Mouse (Mus musculus) gastrocnemius, postnatal 4 days (tissue): ENCODE data around the gene Cog5. TPM values are rescaled to one million over a fixed set of nuclear protein-coding genes. Genes with fewer than 3 reads are reported as not detected.
A peak's percentile ranks its signal among the peaks of the same experiment; 100 is the strongest.
"Not testable (repeated sequence)": the region's sequence is repeated elsewhere in the genome, so short reads cannot be mapped to it uniquely, and the experiment has no call there.

Experiments used
- DNase-seq, 2 experiments: peaks; one replicate each; pipeline ENCODE4 v3.0.0; 2021 to 2022; ENCODE audit warnings: low spot score in 2 of 2, mixed read lengths in 2 of 2
- long read RNA-seq, 2 experiments: library from polyadenylated mRNA; stranded (forward); transcript quantifications; one replicate each; pipeline ENCODE4 v2.0.0; 2021
- total RNA-seq, 2 experiments: library from RNA; stranded (reverse); gene quantifications; 2 replicates each; pipeline ENCODE4 v1.2.3; 2021

Gene Cog5
- total RNA-seq, result 10 to 100 TPM; 35.7 to 37.2 TPM
- long read RNA-seq, experiment 1, partial matches to known transcripts, result 6 of 20 reads
- long read RNA-seq, experiment 1, other reads (novel, unspliced or antisense), result 11 of 20 reads
- long read RNA-seq, experiment 2, partial matches to known transcripts, result 2 of 19 reads
- long read RNA-seq, experiment 2, other reads (novel, unspliced or antisense), result 15 of 19 reads

DNA sequence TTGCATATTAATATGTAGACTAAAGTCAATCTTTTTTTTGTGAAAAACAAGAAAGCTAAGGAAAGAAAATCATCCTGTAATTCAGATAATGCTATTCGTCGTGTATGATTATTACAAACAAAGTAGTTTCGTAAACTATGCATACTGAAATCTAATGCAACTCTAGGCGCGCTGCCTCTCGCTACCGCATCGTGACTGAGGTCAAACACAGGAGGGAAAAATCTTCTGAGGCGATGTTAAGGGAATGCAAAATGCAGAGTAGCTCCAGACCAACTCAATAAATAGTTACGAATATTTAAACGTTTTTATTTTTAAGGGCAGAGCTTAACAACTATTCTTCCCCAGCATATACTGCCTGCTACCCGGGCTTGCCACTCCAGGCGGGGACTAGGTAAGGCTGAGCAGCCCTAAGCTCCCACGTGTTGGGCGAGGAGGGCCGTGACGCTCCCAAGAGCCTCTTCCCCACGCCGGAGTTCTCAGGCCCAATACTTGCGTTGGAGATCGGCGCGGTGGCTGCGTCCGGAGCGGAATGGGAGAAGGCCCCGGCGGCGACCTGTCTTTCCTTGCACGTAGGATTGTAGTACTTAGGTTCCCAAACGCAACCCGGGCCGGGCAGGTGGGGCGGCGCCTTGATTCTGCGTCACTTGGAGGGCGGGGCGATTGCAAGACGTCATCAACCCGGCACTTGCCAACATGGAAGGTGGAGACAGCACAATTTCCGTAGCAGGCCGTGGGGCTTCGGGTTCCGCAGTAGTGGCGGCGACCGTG, at the start of gene Cog5, which contains the start of gene Dus4l:
Gene Cog5 (plus strand): TSS at position 673 of the 768 bp plus-strand sequence.
Gene Dus4l (minus strand): TSS at position 630 of the 768 bp plus-strand sequence.
- DNase-seq, result peak; percentile 91 to 94

DNA sequence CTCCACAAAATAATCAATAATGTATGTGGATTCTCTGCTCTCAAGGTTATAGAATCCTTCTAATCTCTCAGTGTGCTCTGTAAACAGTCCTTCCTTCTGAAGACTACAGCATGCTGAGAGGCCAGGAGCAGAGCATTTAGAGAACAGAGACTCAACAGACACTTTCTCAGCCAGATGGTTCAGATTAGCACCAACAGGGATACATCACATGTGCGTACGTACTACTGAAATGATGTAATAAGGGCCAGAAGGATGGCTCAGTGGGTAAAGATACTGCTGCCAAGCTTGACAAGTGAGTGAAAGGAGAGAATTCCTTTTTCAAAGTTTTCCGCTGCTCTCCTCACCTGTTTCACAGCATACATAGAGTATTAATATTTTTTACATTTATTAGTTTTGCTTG, 49.8 kb upstream of the Cog5 start:
- no peak for DNase-seq

DNA sequence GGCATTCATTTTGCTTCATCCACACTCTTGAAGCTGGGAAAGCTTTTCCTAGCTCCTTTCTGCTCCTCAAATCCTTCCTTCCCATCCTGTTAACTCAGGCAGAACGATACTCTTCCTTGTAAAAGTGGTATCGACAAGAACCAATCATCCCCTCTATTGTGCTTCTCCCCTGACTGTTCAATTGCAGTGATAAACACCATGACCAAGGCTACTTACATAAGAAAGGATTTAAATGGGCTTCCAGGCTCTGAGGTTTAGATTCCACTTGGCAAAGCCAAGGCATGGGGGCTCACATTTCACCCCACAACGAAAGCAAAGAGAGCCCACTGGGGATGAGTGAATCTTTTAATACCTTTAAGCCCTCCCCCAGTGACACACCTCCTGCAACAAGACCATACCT, 46.5 kb upstream of the Cog5 start:
- no peak for DNase-seq

DNA sequence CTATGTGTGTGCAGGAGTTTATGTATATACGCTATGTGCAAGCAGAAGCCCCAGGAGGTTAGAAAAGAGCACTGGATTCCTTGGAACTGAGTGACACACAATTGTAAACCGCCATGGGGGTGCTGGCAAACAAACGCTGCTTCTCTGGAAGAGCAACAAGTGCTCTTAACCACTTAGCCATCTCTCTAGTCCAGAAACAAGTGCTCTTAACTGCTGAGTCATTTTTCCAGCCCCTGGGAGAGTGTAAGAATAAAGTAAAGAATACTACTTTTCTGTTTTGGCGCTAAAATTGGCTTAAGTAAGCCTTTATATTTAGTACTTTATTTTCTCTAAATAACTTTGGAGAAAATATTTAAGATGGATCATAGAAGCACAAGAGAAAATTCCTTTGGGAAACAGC, 41.3 kb upstream of the Cog5 start:
- no peak for DNase-seq

DNA sequence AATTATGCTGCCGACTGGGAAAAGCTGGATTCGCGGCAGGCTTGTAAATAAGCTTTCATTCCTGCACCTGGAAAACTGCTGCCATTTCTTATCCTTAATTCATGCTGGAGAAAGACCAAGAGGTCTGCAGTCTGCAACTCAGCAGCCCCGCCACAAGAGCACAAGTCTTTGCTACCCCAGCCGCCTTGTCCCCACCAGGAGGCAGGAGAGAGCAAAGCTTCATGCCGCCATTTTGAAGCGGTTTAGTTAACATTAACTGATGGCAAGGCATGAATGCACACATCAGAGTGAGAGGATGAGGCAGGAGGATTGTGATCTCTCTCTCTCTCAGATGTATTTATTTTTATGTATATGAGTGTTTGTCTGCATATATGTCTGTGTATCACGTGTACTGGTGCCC, 34.6 kb upstream of the Cog5 start:
- DNase-seq, result no peak

DNA sequence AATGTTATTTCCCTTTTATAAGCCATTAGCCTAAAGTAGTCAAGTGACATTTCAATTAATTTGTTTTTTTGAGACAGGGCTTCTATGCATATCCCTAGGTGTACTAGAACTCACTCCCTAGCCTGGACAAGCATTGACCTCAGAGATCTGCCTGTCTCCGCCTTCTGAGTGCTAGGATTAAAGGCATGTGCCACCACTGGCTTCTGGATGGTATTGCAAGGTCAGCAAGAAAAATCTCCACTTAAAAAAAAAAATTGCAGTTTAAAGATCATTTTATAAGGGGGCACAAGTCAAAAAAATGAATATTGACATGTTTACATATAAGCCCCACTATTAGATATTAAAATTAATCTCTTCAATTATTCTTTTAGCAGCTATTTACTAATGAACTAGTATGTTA, 29.7 kb upstream of the Cog5 start:
- DNase-seq, result no peak

DNA sequence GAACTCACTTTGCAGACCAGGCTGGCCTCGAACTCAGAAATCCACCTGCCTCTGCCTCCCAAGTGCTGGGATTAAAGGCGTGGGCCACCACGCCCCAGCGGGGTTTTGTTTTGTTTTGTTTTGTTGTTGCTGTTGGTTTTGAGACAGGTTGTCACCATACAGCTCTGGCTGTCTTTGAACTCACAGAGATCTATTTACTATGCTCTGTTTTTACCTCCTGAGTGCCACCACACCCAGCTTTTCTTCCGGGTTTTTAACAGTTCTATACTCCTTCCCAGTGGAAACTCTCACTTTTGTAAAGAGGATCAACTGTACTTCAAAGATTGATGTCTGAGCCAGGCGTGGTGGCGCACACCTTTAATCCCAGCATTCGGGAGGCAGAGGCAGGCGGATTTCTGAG, 26.3 kb upstream of the Cog5 start:
- not testable (repeated sequence) for DNase-seq

DNA sequence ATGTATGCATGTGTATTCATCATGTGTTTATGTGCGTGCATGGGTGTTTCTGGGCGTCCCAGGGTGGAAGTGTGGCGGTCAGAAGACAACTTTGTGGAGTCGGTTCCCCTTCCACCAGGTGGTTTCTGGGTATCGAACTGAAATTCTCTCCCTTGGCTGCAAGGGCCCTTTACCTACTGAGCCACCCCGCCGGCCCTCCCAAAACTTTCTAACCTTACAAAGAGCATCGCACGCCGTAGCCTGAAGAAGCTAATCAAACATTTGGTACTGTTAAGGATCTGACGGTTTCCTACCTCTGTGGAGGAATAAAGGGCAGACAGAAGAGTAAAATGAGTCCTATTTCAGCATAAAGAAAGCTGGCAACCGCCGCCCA, 20.7 kb upstream of the Cog5 start:
- peak in 1 of 2 experiments; percentile 20 for DNase-seq

DNA sequence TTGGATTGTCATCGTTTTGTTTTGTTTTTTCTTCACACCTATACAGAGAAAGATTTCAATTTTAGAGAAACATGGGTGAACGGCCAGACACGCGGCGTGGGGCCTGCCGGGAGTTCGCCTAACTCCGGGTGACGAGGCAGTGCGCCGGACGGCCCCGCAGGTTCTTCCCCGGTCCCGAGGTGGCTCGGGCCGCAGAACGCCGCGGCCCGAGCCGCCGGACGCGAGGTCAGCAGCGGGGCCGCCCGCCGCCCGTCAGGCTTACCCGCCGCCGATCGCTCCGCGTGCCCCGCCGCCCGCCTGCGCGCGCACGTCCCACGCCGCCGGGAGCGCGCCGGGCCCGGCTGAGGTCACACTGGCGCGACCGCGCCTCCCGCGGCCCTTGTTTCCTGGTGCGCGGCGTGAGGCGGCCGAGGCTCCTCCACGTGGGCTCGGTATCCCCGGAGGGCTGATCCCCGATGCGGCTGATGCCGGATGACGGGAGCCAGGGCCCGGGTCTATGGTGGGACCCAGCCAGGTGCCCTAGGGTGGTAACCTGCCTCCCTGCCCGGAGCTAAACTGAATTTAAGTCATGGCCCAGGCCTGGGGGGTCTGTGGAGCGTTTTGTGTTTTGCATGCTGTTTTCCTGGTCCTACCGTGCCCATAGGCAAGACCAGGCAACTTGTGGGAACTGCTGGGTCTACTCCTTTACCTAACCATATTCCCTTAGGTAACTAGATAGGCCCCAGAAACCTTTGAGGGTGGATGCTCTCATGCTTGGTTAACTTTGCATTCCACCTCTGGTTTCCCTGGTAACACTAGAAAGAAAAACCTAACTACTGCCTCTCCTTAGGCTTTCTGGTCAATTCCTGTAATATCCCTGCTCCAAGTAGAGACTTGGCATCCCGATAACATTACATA, 20.1 kb upstream of the Cog5 start, which contains the start of gene Bcap29:
Gene Bcap29 (minus strand): TSS at position 316 of the 897 bp plus-strand sequence.
- peak; percentile 68 to 75 for DNase-seq

DNA sequence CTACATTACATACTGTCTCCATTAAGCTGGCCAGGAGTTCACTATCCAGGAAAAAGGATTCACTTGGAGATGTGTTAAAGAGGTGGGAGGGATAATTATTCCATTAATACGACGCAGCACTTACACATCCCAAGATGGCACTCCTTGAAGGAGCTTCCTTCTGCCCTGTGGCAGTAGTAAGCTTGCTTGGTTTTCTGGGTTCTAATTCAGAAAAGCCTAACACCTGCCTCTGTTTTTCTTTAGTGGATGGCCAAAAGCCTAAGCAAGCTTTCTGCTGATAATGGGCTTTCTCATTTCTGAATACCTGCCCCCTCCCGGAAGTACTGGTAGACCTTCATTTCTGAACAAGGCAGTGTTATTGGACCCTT, 19.4 kb upstream of the Cog5 start:
- DNase-seq, result no peak

DNA sequence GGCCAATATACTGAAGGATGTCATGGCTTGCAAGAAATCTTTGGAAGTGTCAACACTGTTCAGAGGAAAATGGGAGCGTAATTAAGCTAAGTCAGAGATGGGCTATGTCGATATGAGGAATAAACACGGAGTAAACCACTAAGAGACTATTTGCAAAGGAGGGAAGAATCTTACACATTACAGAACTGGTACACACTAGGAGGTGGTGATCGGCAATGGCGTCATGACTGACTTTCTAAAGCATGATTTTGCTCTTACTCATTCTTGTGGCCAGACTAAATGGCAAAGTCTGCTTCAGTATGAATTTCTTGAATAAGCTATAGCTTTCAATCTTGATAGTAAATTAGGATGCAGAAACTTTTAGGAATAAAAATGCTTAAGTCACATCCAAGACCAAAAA, 1.1 kb upstream of the Cog5 start:
- DNase-seq, result no peak

DNA sequence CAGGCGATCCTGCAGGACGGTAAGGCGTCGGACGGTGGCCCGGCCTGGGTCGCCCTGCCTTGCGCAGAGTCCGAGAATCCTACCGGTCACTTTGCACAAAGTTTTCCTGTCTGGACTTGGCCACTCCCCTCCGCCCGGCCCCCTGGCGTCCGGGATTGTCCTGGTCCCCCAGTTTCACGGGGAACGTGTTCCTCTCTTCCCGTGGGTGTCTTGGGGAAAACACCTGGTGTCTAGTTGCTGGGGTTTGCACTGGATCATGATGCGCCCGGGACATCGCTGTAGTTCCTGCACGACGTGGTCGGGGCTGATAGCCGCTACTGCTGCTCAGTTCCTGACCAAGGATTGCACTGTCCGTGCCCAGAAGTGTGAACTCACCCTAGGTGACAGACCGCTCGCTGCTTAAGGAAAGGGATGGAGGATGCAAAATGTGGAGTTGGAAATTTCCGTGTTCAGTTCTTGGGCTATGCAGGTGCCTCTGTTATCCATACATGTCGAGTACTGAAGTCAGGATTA, 352 bp downstream of the Cog5 start:
- no peak for DNase-seq

DNA sequence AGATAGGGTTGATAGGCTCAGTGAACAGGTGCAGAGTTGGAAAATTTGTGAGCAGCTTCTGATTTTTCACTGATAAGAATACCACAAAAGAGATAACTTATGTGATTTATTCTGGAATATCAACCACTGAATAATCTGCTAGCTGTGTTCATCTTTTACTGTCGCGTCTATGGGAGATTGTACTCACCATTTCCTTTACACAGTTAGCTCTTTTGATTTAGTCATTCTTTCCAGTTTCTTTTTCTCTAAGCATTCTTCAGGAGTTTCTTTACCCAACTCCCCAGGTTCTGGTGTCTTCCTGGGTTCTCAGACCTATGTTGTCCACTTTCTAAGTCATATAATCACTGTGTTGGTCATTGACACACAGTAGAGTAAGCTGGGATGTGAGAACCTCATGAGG, 2.2 kb downstream of the Cog5 start:
- DNase-seq, result no peak

DNA sequence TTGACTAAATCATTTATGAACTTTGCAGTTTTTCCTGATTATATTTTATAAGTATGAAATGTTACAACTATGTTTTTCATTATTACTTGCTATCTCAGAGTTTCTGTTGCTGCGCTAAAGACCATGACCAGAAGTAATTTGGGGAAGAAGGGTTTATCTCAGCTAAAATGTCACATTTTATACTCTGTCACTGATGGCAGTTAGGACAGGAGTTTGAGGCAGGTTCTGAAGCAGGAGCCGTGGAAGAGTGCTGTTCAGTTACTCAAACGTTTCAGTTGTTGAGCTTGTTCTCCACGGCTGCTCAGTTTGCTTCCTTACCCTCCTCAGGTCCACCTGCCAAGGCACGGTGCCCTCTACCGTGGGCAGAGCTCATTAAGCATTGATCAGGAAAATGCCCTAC, 11.3 kb downstream of the Cog5 start:
- no peak for DNase-seq

DNA sequence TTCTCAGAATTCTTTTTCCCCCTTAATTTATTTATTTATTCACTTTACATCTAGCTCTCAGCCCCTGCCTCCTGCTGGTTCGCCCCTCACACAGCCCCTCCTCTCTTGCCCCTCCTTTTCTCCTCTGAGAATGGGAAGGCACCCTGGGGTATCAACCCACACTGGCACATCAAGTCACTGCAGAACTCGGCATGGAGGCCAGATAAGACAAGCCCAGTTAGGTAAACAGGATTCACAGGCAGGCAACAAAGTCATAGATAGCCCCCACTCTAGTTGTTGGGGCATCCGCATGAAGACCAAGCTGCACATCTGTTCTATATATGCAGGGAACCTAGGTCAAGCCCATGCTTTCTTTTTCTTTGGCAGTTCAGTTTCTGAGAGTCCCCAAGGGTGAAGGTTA, 12.5 kb downstream of the Cog5 start:
- no peak for DNase-seq

DNA sequence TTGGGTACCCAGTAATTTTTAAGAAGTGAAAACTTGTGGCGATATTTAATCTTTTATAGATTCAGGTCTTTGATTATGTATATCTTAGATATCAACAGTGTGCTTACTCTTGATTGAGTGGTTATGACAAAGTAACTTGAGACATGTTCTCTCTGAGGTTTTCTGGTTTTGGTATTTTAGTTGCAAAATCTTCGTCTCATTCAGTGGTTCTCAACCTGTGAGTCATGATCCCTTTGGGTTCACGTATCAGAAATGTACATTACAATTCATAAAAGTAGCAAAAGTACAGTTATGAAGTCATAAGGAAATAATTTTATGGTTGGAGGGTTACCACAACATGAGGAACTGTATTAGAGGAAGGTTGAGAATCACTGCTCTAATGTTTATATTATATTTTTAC, 32.0 kb downstream of the Cog5 start:
- DNase-seq, result no peak

DNA sequence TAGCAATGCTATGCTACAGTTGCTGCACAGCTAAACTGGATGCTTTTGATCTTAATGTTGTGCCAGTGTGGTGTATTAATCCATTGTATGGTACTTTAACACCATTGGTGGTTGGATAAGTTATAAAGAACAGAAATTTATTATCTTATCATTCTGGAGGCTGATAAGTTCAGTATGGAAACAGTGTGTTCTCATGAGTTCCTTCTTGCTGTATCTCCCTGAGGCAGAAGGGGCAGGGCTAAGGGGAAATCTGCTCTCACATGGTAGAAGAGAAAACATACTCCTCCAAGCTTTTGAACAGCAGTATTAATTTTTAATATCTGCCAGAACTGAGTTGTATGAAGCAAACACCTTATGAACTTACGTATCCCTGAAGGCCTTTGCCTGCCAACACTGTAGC, 38.6 kb downstream of the Cog5 start:
- DNase-seq, result no peak

DNA sequence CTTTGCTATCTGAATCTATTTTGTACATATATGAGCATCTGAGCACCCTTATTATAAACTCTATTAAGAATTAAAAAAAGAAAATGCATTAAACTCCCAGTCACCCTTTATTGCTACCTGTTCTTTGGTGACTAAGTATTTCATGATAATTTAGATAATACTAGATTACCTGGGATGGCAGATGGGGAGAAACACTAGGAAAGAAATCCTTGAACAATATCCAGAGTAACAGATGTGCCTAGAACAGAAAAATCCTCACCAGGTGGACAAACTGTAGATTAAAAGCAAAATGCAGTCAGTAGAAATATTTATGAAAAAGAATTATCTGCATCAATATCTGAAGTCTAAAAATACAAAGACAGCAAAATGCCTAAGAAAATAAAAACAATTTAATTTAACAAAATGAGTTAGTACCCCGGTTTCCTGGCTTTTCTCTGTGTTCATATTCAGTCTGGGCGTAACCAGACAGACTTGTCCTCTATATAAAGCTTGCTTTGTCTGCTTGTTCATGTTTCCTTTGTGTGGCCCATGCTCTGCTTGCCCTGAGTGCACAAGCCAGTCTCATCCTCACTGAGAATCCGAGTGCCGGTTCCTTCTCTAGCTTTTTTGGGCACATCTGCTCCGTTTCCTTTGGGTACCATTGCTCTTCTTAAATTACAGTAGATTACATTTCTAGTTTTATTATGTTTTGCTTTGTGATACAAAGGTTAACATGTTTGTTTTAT, 46.1 kb downstream of the Cog5 start:
- DNase-seq, result no peak

DNA sequence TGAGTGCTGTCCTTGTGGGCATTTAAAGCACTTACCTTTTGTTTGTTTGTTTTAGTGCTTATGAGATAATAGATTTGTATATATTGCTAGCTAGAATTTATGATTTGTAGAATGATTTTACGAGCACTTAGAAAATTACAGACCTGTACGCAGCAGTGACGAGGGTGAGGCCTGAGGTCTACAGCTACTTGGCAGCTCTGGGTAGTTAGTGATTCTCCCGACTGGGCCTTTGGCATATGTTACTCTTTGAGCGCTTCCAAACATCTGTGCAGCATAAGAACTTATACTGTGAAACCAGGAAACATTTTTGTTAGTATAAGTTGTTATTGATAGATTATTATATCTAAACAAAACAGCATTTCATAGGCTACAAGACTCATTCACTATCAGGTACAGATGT, 46.7 kb downstream of the Cog5 start:
- no peak for DNase-seq

DNA sequence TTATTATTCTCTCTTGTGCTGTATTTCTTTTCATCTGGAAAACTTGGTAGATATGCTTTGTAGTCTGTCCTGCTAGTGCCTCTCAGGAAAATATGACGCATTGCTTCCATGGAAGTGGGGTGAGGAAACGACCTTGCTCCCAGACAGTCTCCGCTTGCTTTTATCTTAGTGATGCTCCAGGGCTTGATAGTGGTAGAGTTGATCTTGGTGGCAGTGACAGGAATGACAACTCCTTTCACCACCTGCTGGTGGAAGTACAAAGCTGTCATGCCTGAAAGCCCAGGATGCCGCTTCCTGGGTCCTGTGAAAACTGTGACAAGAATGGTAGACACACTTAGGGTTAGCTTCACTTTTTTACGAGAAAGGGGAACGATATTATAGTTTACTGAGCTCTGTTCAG, 49.2 kb downstream of the Cog5 start:
- no peak for DNase-seq

DNA sequence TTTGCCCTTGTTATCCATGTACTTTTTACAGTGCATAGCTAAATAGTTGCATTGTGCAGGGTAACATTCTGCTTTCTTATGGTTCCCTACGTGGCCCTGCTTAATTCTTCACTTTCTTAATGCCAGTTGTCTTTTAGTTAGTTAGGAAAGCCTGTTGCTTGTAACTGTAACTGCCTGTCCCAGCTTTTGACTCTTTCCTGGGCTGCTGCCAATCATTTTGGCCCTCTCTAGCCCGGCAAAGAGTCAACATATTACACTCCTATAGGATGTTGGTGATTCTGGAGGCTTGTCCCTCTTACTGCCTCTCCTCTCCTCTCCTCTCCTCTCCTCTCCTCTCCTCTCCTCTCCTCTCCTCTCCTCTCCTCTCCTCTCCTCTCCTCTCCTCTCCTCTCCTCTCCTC, 51.5 kb downstream of the Cog5 start:
- DNase-seq, result no peak
